Mouse (Mus musculus) ES-E14 (cell line): Measurements from ENCODE around the gene Khk. TPM values are rescaled to one million over a fixed set of nuclear protein-coding genes. Genes with fewer than 3 reads are reported as not detected.
A peak's percentile ranks its signal among the peaks of the same experiment; 100 is the strongest.
"Not testable (repeated sequence)": the region's sequence is repeated elsewhere in the genome, so short reads cannot be mapped to it uniquely, and the experiment has no call there.

Source experiments
- DNase-seq: peaks from one replicate; pipeline ENCODE4 v3.0.0-alpha.2; 2013; ENCODE audit warnings: low read depth, low spot score
- H3K27ac ChIP-seq: 2 replicates; pipeline ENCODE4 v1.5.1; 2012; ENCODE audit warnings: low read depth, mild to moderate bottlenecking, low read length, moderate library complexity, mixed read lengths; ENCODE audit not compliant: poor library complexity, insufficient read depth, severe bottlenecking
- H3K36me3 ChIP-seq: 2 replicates; pipeline ENCODE4 v1.6.1; 2012; ENCODE audit warnings: mild to moderate bottlenecking, low read length, moderate library complexity, mixed read lengths; ENCODE audit not compliant: control insufficient read depth, poor library complexity, insufficient read depth, severe bottlenecking
- H3K4me1 ChIP-seq, 2 experiments: fragments of 150-350 bp in 1 of 2; sonication (generic) in 1 of 2; 2 replicates each; pipeline ENCODE4 v1.6.1; 2012; ENCODE audit warnings: low read length in 2 of 2, mild to moderate bottlenecking in 1 of 2, mixed read lengths in 1 of 2; ENCODE audit not compliant: control insufficient read depth in 2 of 2, insufficient read depth in 2 of 2, poor library complexity in 1 of 2
- H3K4me3 ChIP-seq, 2 experiments: fragments of 150-350 bp in 1 of 2; sonication (generic) in 1 of 2; 2 replicates each; pipeline ENCODE4 v1.5.1; 2012; ENCODE audit warnings: low read length in 2 of 2, low read depth in 1 of 2, mild to moderate bottlenecking in 1 of 2, mixed read lengths in 1 of 2; ENCODE audit not compliant: insufficient read depth in 1 of 2, poor library complexity in 1 of 2, severe bottlenecking in 1 of 2
- H3K9ac ChIP-seq: 2 replicates; pipeline ENCODE4 v1.6.1; 2012; ENCODE audit warnings: low read depth, mild to moderate bottlenecking, low read length, mixed read lengths; ENCODE audit not compliant: poor library complexity, insufficient read depth, severe bottlenecking
- H3K9me3 ChIP-seq: fragments of 150-350 bp; sonication (generic); 2 replicates; pipeline ENCODE4 v1.6.1; 2012; ENCODE audit warnings: low read depth, mild to moderate bottlenecking, low read length; ENCODE audit not compliant: control insufficient read depth, insufficient read depth
- CHD2 ChIP-seq: IDR thresholded peaks from 2 replicates; pipeline ENCODE4 v1.6.1; 2014; ENCODE audit warnings: mild to moderate bottlenecking, low read depth, low read length, inconsistent platforms
- HCFC1 ChIP-seq: IDR thresholded peaks from 2 replicates; pipeline ENCODE4 v1.6.1; 2012; ENCODE audit warnings: low read length, inconsistent platforms, borderline replicate concordance; ENCODE audit not compliant: insufficient read depth
- MAFK ChIP-seq: IDR thresholded peaks from 2 replicates; pipeline ENCODE4 v1.6.1; 2014; ENCODE audit warnings: mild to moderate bottlenecking, low read depth, low read length, inconsistent platforms; ENCODE audit not compliant: insufficient read depth
- ZC3H11A ChIP-seq: IDR thresholded peaks from 2 replicates; pipeline ENCODE4 v1.6.1; 2012; ENCODE audit warnings: low read depth, mild to moderate bottlenecking, inconsistent platforms, low read length, borderline replicate concordance
- ZNF384 ChIP-seq: IDR thresholded peaks from 2 replicates; pipeline ENCODE4 v1.6.1; 2012; ENCODE audit warnings: low read depth, low read length, inconsistent platforms
- in situ Hi-C, 2 experiments: fragments of 600-800 bp; cut with MboI; formaldehyde crosslinking; loops; one replicate each; pipeline ENCODE4 v1.15.1; 2025; ENCODE audit warnings: low sequenced_read_pairs in 2 of 2, inconsistent platforms in 1 of 2; ENCODE audit not compliant: unreplicated experiment in 2 of 2
- total RNA-seq: library from RNA; depleted of rRNA; stranded (reverse); fragments of 300-350 nt; gene quantifications from 2 replicates; pipeline ENCODE4 v1.2.3, GENCODE M21; 2012

The Khk gene
- total RNA-seq, 1 experiment, result 14.9 TPM

GRCm38 (mm10) chr5:30879347-30879943 is 41.8 kb upstream of the Khk start:
- no peak overlapping the region for H3K4me3 ChIP-seq
- peaks cover 3% of the 10 kb centered on the region in 2 experiments; a peak in 2 of 4 replicates for H3K4me1 ChIP-seq
- in situ Hi-C loops, result no loop called here
- DNase-seq, result no peak
- TF ChIP-seq MAFK, result no peak
- no peak for TF ChIP-seq ZNF384
- TF ChIP-seq CHD2, result no peak
- TF ChIP-seq ZC3H11A, result no peak
- no peak for TF ChIP-seq HCFC1
- H3K36me3 ChIP-seq, result peaks cover 29% of the 10 kb centered on the region
- no peak overlapping the region for H3K27ac ChIP-seq
- H3K9ac ChIP-seq, result no peak overlapping the region
- no peaks in the 10 kb centered on the region for H3K9me3 ChIP-seq

GRCm38 (mm10) chr5:30881839-30882238 is 39.4 kb upstream of the Khk start:
- H3K9ac ChIP-seq, H3K36me3 ChIP-seq, DNase-seq, H3K4me1 ChIP-seq, H3K9me3 ChIP-seq, H3K27ac ChIP-seq, in situ Hi-C loops, H3K4me3 ChIP-seq: not testable (repeated sequence)

GRCm38 (mm10) chr5:30886209-30886608 is 35.0 kb upstream of the Khk start:
- TF ChIP-seq ZC3H11A, result no peak
- no peak for TF ChIP-seq CHD2
- no peak for TF ChIP-seq ZNF384
- TF ChIP-seq MAFK, result no peak
- no peak for TF ChIP-seq HCFC1
- Histone ChIP-seq H3K36me3 (peaks cover 6% of the 10 kb centered on the region; the same call in 1 of the 2 replicates), H3K9me3 (no peaks in the 10 kb centered on the region), H3K27ac (no peak overlapping the region), H3K9ac (no peak overlapping the region), H3K4me1 (peaks cover 2 to 5% of the 10 kb centered on the region in 2 experiments; a peak in 2 of 4 replicates), H3K4me3 (no peak overlapping the region)
- in situ Hi-C loops, result no loop called here
- no peak for DNase-seq

GRCm38 (mm10) chr5:30886731-30887130 is 34.5 kb upstream of the Khk start:
- Histone ChIP-seq H3K36me3 (peaks cover 10% of the 10 kb centered on the region; the same call in 1 of the 2 replicates), H3K4me1 (peaks cover 2 to 5% of the 10 kb centered on the region in 2 experiments; a peak in 2 of 4 replicates), H3K4me3 (peak overlapping the region; percentile 74 to 78), H3K27ac (no peak overlapping the region), H3K9ac (no peak overlapping the region; the same call in 1 of the 2 replicates), H3K9me3 (no peaks in the 10 kb centered on the region)
- no peak for TF ChIP-seq ZNF384
- TF ChIP-seq CHD2, result no peak
- in situ Hi-C loops, result no loop called here
- DNase-seq, result no peak

GRCm38 (mm10) chr5:30887331-30887761 is 33.9 kb upstream of the Khk start:
- H3K4me1 ChIP-seq, result peaks cover 2 to 5% of the 10 kb centered on the region in 2 experiments; a peak in 2 of 4 replicates
- peak overlapping the region; percentile 69 for H3K9ac ChIP-seq
- peak overlapping the region; percentile 52 for H3K27ac ChIP-seq
- peak; percentile 89 for TF ChIP-seq ZNF384
- TF ChIP-seq ZC3H11A, result no peak
- peaks cover 16% of the 10 kb centered on the region for H3K36me3 ChIP-seq
- peak; percentile 91 for DNase-seq
- in situ Hi-C loops, result no loop called here
- H3K4me3 ChIP-seq, result peak overlapping the region; percentile 74 to 78
- no peaks in the 10 kb centered on the region for H3K9me3 ChIP-seq
